Mouse (Mus musculus): ENCODE results near the gene Myt1l. TPM values are rescaled to one million over a fixed set of nuclear protein-coding genes. Genes with fewer than 3 reads are reported as not detected.

Gene Myt1l
- total and polyA plus RNA-seq, 2 experiments from 2014 or later: 68.6 to 173 TPM

- Histone ChIP-seq H3K9me3 (ENCODE audit: low read length) (no peaks in the 10 kb centered on the region), H3K4me2 (ENCODE audit: low read depth, low read length) (no peak overlapping the region), H3K36me3 (ENCODE audit: insufficient read depth, low read length) (no peaks in the 10 kb centered on the region), H3K27ac (no peak overlapping the region), H3K4me1 (ENCODE audit: insufficient read depth, low read length) (peaks cover 16% of the 10 kb centered on the region), H3K4me3 (ENCODE audit: low read length) (no peak overlapping the region), H3K9ac (replicated peaks; ENCODE audit: low read length) (no peak overlapping the region), H3K27me3 (ENCODE audit: insufficient read depth, low read length) (no peaks in the 10 kb centered on the region)
- TF ChIP-seq CTCF (IDR thresholded peaks at IDR 0.05; ENCODE audit: low read depth): no peak
- 72% methylated on average over 3 of the region's 3 CpGs for WGBS
- ATAC-seq (no peak), DNase-seq (ENCODE audit: low spot score) (no peak)
Observed at GRCm38 (mm10) chr12:29944650-29945049, 416.5 kb downstream of the Myt1l start.

DNA sequence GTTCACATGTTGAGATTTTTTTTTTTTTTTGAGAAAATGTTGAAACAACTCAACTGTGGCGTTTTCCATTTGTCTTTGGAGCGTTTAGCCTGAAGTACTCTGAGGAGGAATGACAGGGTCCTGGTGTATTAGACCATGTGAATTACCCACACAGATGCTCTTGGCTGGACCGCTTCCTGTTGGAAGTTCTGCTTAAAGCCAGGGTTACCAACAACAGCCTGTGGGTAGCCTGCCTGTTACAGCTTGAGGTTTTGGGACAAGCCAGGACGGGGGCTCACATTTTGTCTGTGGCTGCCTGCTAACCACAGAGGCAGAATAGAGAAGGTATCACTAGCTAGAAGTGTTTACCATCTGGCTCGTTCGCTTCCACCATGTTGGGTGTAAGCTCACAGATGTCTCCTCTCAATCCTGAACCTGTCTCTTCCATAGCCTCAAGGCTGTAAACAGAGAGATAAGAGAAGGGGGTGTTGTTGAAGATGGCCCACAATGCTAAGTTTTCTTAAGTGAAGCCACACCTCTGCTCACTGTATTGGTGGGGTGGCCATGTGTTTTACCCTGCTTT lies 417.1 kb downstream of the Myt1l start:
- Histone ChIP-seq H3K27ac (no peak overlapping the region), H3K4me2 (ENCODE audit: low read depth, low read length) (no peak overlapping the region), H3K4me1 (ENCODE audit: insufficient read depth, low read length) (peaks cover 10% of the 10 kb centered on the region), H3K9ac (replicated peaks; ENCODE audit: low read length) (no peak overlapping the region), H3K9me3 (ENCODE audit: low read length) (no peaks in the 10 kb centered on the region), H3K4me3 (ENCODE audit: low read length) (no peak overlapping the region), H3K27me3 (ENCODE audit: insufficient read depth, low read length) (no peaks in the 10 kb centered on the region), H3K36me3 (ENCODE audit: insufficient read depth, low read length) (no peaks in the 10 kb centered on the region)
- DNase-seq (ENCODE audit: low spot score): no peak
- ATAC-seq: no peak
- 74% methylated on average over 6 of the region's 6 CpGs for WGBS
- TF ChIP-seq CTCF (IDR thresholded peaks at IDR 0.05; ENCODE audit: low read depth): no peak

- Histone ChIP-seq H3K27ac (0 out of 2 replicates have a peak overlapping the region, but pooled peaks have one; percentile 4), H3K4me2 (ENCODE audit: low read depth, low read length) (no peak overlapping the region), H3K9ac (replicated peaks; ENCODE audit: low read length) (no peak overlapping the region), H3K4me1 (ENCODE audit: insufficient read depth, low read length) (peaks cover 22% of the 10 kb centered on the region), H3K27me3 (ENCODE audit: insufficient read depth, low read length) (no peaks in the 10 kb centered on the region), H3K36me3 (ENCODE audit: insufficient read depth, low read length) (no peaks in the 10 kb centered on the region), H3K9me3 (ENCODE audit: low read length) (no peaks in the 10 kb centered on the region), H3K4me3 (ENCODE audit: low read length) (no peak overlapping the region)
- ATAC-seq (no peak), DNase-seq (ENCODE audit: low spot score) (no peak)
- 32% methylated on average over 6 of the region's 6 CpGs for WGBS
- TF ChIP-seq CTCF (IDR thresholded peaks at IDR 0.05; ENCODE audit: low read depth): no peak
Observed at GRCm38 (mm10) chr12:29951043-29951442, 422.9 kb downstream of the Myt1l start.

- 88% methylated on average over 5 of the region's 5 CpGs for WGBS
- no peak for DNase-seq (ENCODE audit: low spot score)
Observed at GRCm38 (mm10) chr12:29951485-29951884, 423.3 kb downstream of the Myt1l start.

GRCm38 (mm10) chr12:29952102-29952501 lies 423.9 kb downstream of the Myt1l start:
- ATAC-seq (no peak), DNase-seq (ENCODE audit: low spot score) (peak; percentile 51)
- WGBS: 53% methylated on average over 6 of the region's 6 CpGs
- H3K36me3 ChIP-seq (ENCODE audit: insufficient read depth, low read length): no peaks in the 10 kb centered on the region
- no peak overlapping the region for H3K27ac ChIP-seq
- no peaks in the 10 kb centered on the region for H3K27me3 ChIP-seq (ENCODE audit: insufficient read depth, low read length)
- peaks cover 29% of the 10 kb centered on the region for H3K4me1 ChIP-seq (ENCODE audit: insufficient read depth, low read length)
- no peak overlapping the region for H3K9ac ChIP-seq (replicated peaks; ENCODE audit: low read length)
- TF ChIP-seq CTCF (IDR thresholded peaks at IDR 0.05; ENCODE audit: low read depth): no peak
- H3K4me2 ChIP-seq (ENCODE audit: low read depth, low read length): no peak overlapping the region
- no peak overlapping the region for H3K4me3 ChIP-seq (ENCODE audit: low read length)
- H3K9me3 ChIP-seq (ENCODE audit: low read length): no peaks in the 10 kb centered on the region

More at GRCm38 (mm10) chr12:29951485-29951884, 423.3 kb downstream of the Myt1l start:
- Histone ChIP-seq H3K9me3 (ENCODE audit: low read length) (no peaks in the 10 kb centered on the region), H3K36me3 (ENCODE audit: insufficient read depth, low read length) (no peaks in the 10 kb centered on the region), H3K27me3 (ENCODE audit: insufficient read depth, low read length) (no peaks in the 10 kb centered on the region), H3K4me3 (ENCODE audit: low read length) (no peak overlapping the region), H3K27ac (no peak overlapping the region), H3K4me2 (ENCODE audit: low read depth, low read length) (no peak overlapping the region), H3K9ac (replicated peaks; ENCODE audit: low read length) (no peak overlapping the region), H3K4me1 (ENCODE audit: insufficient read depth, low read length) (peaks cover 23% of the 10 kb centered on the region)
- no peak for TF ChIP-seq CTCF (IDR thresholded peaks at IDR 0.05; ENCODE audit: low read depth)
- no peak for ATAC-seq

DNA sequence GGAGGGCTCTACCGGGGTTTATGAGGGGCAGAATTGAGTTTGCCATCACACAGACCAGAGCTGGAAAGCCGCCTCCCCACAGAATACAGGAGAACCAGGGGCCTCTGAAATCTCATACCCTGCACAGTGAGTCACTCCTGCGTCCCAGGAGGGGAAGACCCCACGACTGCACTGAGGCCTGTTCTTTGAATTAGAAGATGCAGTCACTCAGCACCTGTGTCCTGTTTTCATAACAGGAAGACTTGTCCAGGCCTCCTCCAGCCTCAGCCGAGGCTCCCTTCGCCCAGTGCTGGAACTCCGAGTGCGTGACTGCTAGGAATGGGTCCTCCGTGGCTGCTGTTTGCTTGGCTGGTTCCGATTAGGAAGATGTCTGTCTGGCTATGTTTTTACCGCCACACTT lies 425.8 kb downstream of the Myt1l start:
- Histone ChIP-seq H3K36me3 (ENCODE audit: insufficient read depth, low read length) (no peaks in the 10 kb centered on the region), H3K4me1 (ENCODE audit: insufficient read depth, low read length) (peaks cover 35% of the 10 kb centered on the region), H3K27ac (peak overlapping the region; percentile 81), H3K4me3 (ENCODE audit: low read length) (no peak overlapping the region), H3K27me3 (ENCODE audit: insufficient read depth, low read length) (no peaks in the 10 kb centered on the region), H3K9ac (replicated peaks; ENCODE audit: low read length) (0 out of 2 replicates have a peak overlapping the region, but pooled peaks have one; percentile 13), H3K4me2 (ENCODE audit: low read depth, low read length) (no peak overlapping the region), H3K9me3 (ENCODE audit: low read length) (no peaks in the 10 kb centered on the region)
- ATAC-seq (no peak), DNase-seq (ENCODE audit: low spot score) (no peak)
- TF ChIP-seq CTCF (IDR thresholded peaks at IDR 0.05; ENCODE audit: low read depth): no peak
- WGBS: 33% methylated on average over 11 of the region's 11 CpGs

GRCm38 (mm10) chr12:29954464-29954863 lies 426.3 kb downstream of the Myt1l start:
- peaks cover 35% of the 10 kb centered on the region for H3K4me1 ChIP-seq (ENCODE audit: insufficient read depth, low read length)
- DNase-seq (ENCODE audit: low spot score) (peak; percentile 39), ATAC-seq (peak; percentile 75)
- H3K4me3 ChIP-seq (ENCODE audit: low read length): no peak overlapping the region
- H3K27ac ChIP-seq: peak overlapping the region; percentile 81
- no peak overlapping the region for H3K9ac ChIP-seq (replicated peaks; ENCODE audit: low read length)
- no peaks in the 10 kb centered on the region for H3K36me3 ChIP-seq (ENCODE audit: insufficient read depth, low read length)
- WGBS: 36% methylated on average over 3 of the region's 3 CpGs
- H3K4me2 ChIP-seq (ENCODE audit: low read depth, low read length): no peak overlapping the region
- H3K9me3 ChIP-seq (ENCODE audit: low read length): no peaks in the 10 kb centered on the region
- TF ChIP-seq CTCF (IDR thresholded peaks at IDR 0.05; ENCODE audit: low read depth): no peak
- no peaks in the 10 kb centered on the region for H3K27me3 ChIP-seq (ENCODE audit: insufficient read depth, low read length)
